In genomic region chr11:116022256-116022780, GRCm38 (mm10) we compare ENCODE assay signal across 8 mouse cellular contexts. TPM values are rescaled to one million over a fixed set of nuclear protein-coding genes. Genes with fewer than 3 reads are reported as not detected.
DNase-seq lines count a peak whose midpoint lies in the region; ATAC-seq and TF ChIP-seq lines count a peak whose summit lies in the region.

No protein-coding gene starts in this region.

- H3K9me3 ChIP-seq in heart, embryonic 10.5 days: no peaks in the 10 kb centered on the region
- no peaks in the 10 kb centered on the region for H3K9me3 ChIP-seq in CH12.LX (replicated peaks; ENCODE audit: low read length)
- H3K9me3 ChIP-seq in forebrain, embryonic 16.5 days (ENCODE audit: control insufficient read depth, low read length): no peaks in the 10 kb centered on the region
- no peaks in the 10 kb centered on the region for H3K9me3 ChIP-seq in liver, embryonic 16.5 days (replicated peaks; ENCODE audit: control insufficient read depth, low read length)

- H3K4me3 ChIP-seq in heart, embryonic 10.5 days: peak overlapping the region; percentile 39
- H3K4me3 ChIP-seq in CH12.LX (replicated peaks in 1 of 3; ENCODE audit: low read depth in 2 of 3, low read length in 2 of 3, poor library complexity in 1 of 3): peak overlapping the region; percentile 5 to 40 (median 25)
- H3K4me3 ChIP-seq in forebrain, embryonic 16.5 days (replicated peaks; ENCODE audit: low read length): peak overlapping the region; percentile 43
- H3K4me3 ChIP-seq in liver, embryonic 16.5 days (ENCODE audit: low read depth, low read length): peak overlapping the region; percentile 57

- H3K79me2 ChIP-seq in CH12.LX (replicated peaks; ENCODE audit: control insufficient read depth, extremely low read depth, insufficient read depth, poor library complexity, severe bottlenecking): peaks cover 11% of the 10 kb centered on the region

- TF ChIP-seq RAD21 in CH12.LX (IDR thresholded peaks at IDR 0.05; ENCODE audit: low read depth, low read length): no peak

- in situ Hi-C loops in CH12.LX (cut with MboI; ENCODE audit: low pct_ligation_motif_present, low pct_unique_long_range_greater_than_20kb, low sequenced_read_pairs): loop anchor here (25.0 kb wide), 1 partner anchor 410 kb away; the partner anchor contains the start of genes Gga3, Mif4gd and Mrps7

- TF ChIP-seq POLR2A in CH12.LX (IDR thresholded peaks at IDR 0.05; ENCODE audit: low read depth, low read length): no peak; the same call in 1 of the 2 replicates

- peak overlapping the region; percentile 38; the same call in 1 of the 2 replicates for H3K9ac ChIP-seq in CH12.LX (ENCODE audit: insufficient read depth, low read depth)
- H3K9ac ChIP-seq in forebrain, embryonic 16.5 days (replicated peaks; ENCODE audit: low read depth, low read length): 0 out of 2 replicates have a peak overlapping the region, but pooled peaks have one; percentile 39
- peak overlapping the region; percentile 54 for H3K9ac ChIP-seq in liver, embryonic 16.5 days (ENCODE audit: low read depth, low read length)

- no peaks in the 10 kb centered on the region for H3K27me3 ChIP-seq in heart, embryonic 10.5 days (ENCODE audit: insufficient read depth, poor library complexity, severe bottlenecking)
- H3K27me3 ChIP-seq in CH12.LX (replicated peaks): peaks cover 10% of the 10 kb centered on the region
- H3K27me3 ChIP-seq in forebrain, embryonic 16.5 days (replicated peaks; ENCODE audit: control insufficient read depth, insufficient read depth, low read length): no peaks in the 10 kb centered on the region
- H3K27me3 ChIP-seq in liver, embryonic 16.5 days (ENCODE audit: control insufficient read depth, insufficient read depth, low read depth, low read length): no peaks in the 10 kb centered on the region

- H3K4me1 ChIP-seq in heart, embryonic 10.5 days: no peaks in the 10 kb centered on the region
- H3K4me1 ChIP-seq in CH12.LX (ENCODE audit: control insufficient read depth in 1 of 2, insufficient read depth in 2 of 2): peaks cover 0 to 22% of the 10 kb centered on the region in 2 experiments; a peak in 2 of 4 replicates
- H3K4me1 ChIP-seq in forebrain, embryonic 16.5 days (replicated peaks; ENCODE audit: control insufficient read depth, insufficient read depth, low read length): peaks cover 12% of the 10 kb centered on the region
- peaks cover 13% of the 10 kb centered on the region for H3K4me1 ChIP-seq in liver, embryonic 16.5 days (ENCODE audit: control insufficient read depth, low read depth, low read length)

- ATAC-seq in forebrain, embryonic 16.5 days: no peak
- no peak for ATAC-seq in liver, embryonic 16.5 days (ENCODE audit: low read depth)
- ATAC-seq in megakaryocyte progenitor cell, adult 5-6 weeks (replicated peaks; ENCODE audit: poor library complexity): no peak

- H3K27ac ChIP-seq in heart, embryonic 10.5 days: no peak overlapping the region
- no peak overlapping the region for H3K27ac ChIP-seq in CH12.LX (ENCODE audit: insufficient read depth, low read depth)
- no peak overlapping the region for H3K27ac ChIP-seq in forebrain, embryonic 16.5 days (ENCODE audit: low read length)
- no peak overlapping the region for H3K27ac ChIP-seq in liver, embryonic 16.5 days (ENCODE audit: low read length)

- no peak for TF ChIP-seq CTCF in CH12.LX (conservative IDR thresholded peaks at IDR 0.05 in 1 of 2, IDR thresholded peaks at IDR 0.05 in 1 of 2; ENCODE audit: low read depth in 2 of 2, low read length in 2 of 2)

- no peak overlapping the region; the same call in 1 of the 2 replicates for H3K4me2 ChIP-seq in CH12.LX (ENCODE audit: insufficient read depth, low read depth, poor library complexity, severe bottlenecking)
- peak overlapping the region; percentile 83 for H3K4me2 ChIP-seq in forebrain, embryonic 16.5 days (ENCODE audit: low read length)
- H3K4me2 ChIP-seq in liver, embryonic 16.5 days (ENCODE audit: low read depth, low read length): peak overlapping the region; percentile 66

- H3K36me3 ChIP-seq in heart, embryonic 10.5 days: peaks cover 24% of the 10 kb centered on the region
- peaks cover 17 to 23% of the 10 kb centered on the region in 2 experiments for H3K36me3 ChIP-seq in CH12.LX (replicated peaks in 1 of 2; ENCODE audit: control insufficient read depth in 1 of 2, insufficient read depth in 1 of 2, low read length in 1 of 2)
- peaks cover 12% of the 10 kb centered on the region for H3K36me3 ChIP-seq in forebrain, embryonic 16.5 days (ENCODE audit: control insufficient read depth, insufficient read depth)
- peaks cover 13% of the 10 kb centered on the region for H3K36me3 ChIP-seq in liver, embryonic 16.5 days (ENCODE audit: control insufficient read depth, insufficient read depth)

- no peak for DNase-seq in heart, embryonic 10.5 days (ENCODE audit: low spot score)
- no peak for DNase-seq in heart, postnatal 14 days
- no peak for DNase-seq in CH12.LX (ENCODE audit: extremely low read depth)
- no peak for DNase-seq in thymus, postnatal 36 days
- no peak for DNase-seq in T-cell, adult 2 months (ENCODE audit: low spot score)

- intact Hi-C loops in heart, postnatal 14 days (cut with DNase I): no loop called here

- TF ChIP-seq EP300 in CH12.LX (IDR thresholded peaks at IDR 0.05; ENCODE audit: low read length): no peak

- dilution Hi-C loops in CH12.LX (cut with MboI; ENCODE audit: extremely low pct_ligation_motif_present, extremely low pct_unique_long_range_greater_than_20kb, low sequenced_read_pairs): no loop called here

- WGBS in heart, embryonic 10.5 days: 83% methylated on average over 4 of the region's 4 CpGs
- 50% methylated on average over 4 of the region's 4 CpGs for WGBS in forebrain, embryonic 16.5 days
- WGBS in liver, embryonic 16.5 days (ENCODE audit: insufficient replicate concordance): 76% methylated on average over 4 of the region's 4 CpGs

TF ChIP-seq in CH12.LX, 34 proteins besides CTCF, POLR2A, EP300 and RAD21 (continues in another document):
- TF ChIP-seq ZKSCAN1 (IDR thresholded peaks at IDR 0.05; ENCODE audit: borderline replicate concordance, low read depth, low read length) (no peak), NELFE (IDR thresholded peaks at IDR 0.05; ENCODE audit: low read depth, low read length) (no peak), MYC (IDR thresholded peaks at IDR 0.05; ENCODE audit: low read depth, low read length) (no peak)

RNA-seq across cellular contexts. Expression of gene H3f3b, which starts 5.4 kb away (rescaled TPM):
- polyA plus RNA-seq in heart, embryonic 10.5 days (2016; fragmentation: Nextera tagmentation; extraction: Ambion mirVana): 684 and 1,078 TPM in 2 replicates
- 100 to 1,000 TPM; 184 to 193 TPM for total RNA-seq in heart, postnatal 14 days (2021)
- total RNA-seq in CH12.LX (2012; rRNA removed) (340 and 455 TPM in 2 replicates), CH12.LX (2014; rRNA removed) (567 and 573 TPM in 2 replicates)
- 862 and 889 TPM in 2 replicates for polyA plus RNA-seq in CH12.LX (2012; ENCODE audit: insufficient read length, low read depth)
- 2,318 and 2,532 TPM in 2 replicates for polyA plus RNA-seq in forebrain, embryonic 16.5 days (2015; fragmentation: Nextera tagmentation; extraction: Ambion mirVana)
- 527 and 601 TPM in 2 replicates for polyA plus RNA-seq in liver, embryonic 16.5 days (2015; fragmentation: Nextera tagmentation; extraction: Ambion mirVana)
- 714 and 817 TPM in 2 replicates for total RNA-seq in megakaryocyte progenitor cell, adult 5-6 weeks (2015)
- total RNA-seq in megakaryocyte progenitor cell, adult 5-6 weeks (2017): 751 and 801 TPM in 2 replicates

RNA-seq across cellular contexts. Expression of gene Unk, which starts 7.8 kb away (rescaled TPM):
- polyA plus RNA-seq in heart, embryonic 10.5 days (2016; fragmentation: Nextera tagmentation; extraction: Ambion mirVana): 33.3 and 37.1 TPM in 2 replicates
- total RNA-seq in heart, postnatal 14 days (2021): 10 to 100 TPM; 12.2 to 12.9 TPM
- total RNA-seq in CH12.LX (2012; rRNA removed) (22.2 and 24.7 TPM in 2 replicates), CH12.LX (2014; rRNA removed) (18.5 and 20.9 TPM in 2 replicates)
- 30.5 and 35.0 TPM in 2 replicates for polyA plus RNA-seq in CH12.LX (2012; ENCODE audit: insufficient read length, low read depth)
- polyA plus RNA-seq in forebrain, embryonic 16.5 days (2015; fragmentation: Nextera tagmentation; extraction: Ambion mirVana): 37.6 and 42.1 TPM in 2 replicates
- 8.8 and 10.8 TPM in 2 replicates for polyA plus RNA-seq in liver, embryonic 16.5 days (2015; fragmentation: Nextera tagmentation; extraction: Ambion mirVana)
- 13.7 and 15.3 TPM in 2 replicates for total RNA-seq in megakaryocyte progenitor cell, adult 5-6 weeks (2015)
- total RNA-seq in megakaryocyte progenitor cell, adult 5-6 weeks (2017): 14.2 and 18.7 TPM in 2 replicates

RNA-seq across cellular contexts. Expression of gene Galk1, which starts 9.8 kb away (rescaled TPM):
- polyA plus RNA-seq in heart, embryonic 10.5 days (2016; fragmentation: Nextera tagmentation; extraction: Ambion mirVana): 202 and 273 TPM in 2 replicates
- 10 to 100 TPM; 18.6 to 19.3 TPM for total RNA-seq in heart, postnatal 14 days (2021)
- total RNA-seq in CH12.LX (2012; rRNA removed): 340 and 413 TPM in 2 replicates
- total RNA-seq in CH12.LX (2014; rRNA removed): 228 and 263 TPM in 2 replicates
- polyA plus RNA-seq in CH12.LX (2012; ENCODE audit: insufficient read length, low read depth): 293 and 300 TPM in 2 replicates
- polyA plus RNA-seq in forebrain, embryonic 16.5 days (2015; fragmentation: Nextera tagmentation; extraction: Ambion mirVana): 61.3 and 64.2 TPM in 2 replicates
- 180 and 192 TPM in 2 replicates for polyA plus RNA-seq in liver, embryonic 16.5 days (2015; fragmentation: Nextera tagmentation; extraction: Ambion mirVana)
- total RNA-seq in megakaryocyte progenitor cell, adult 5-6 weeks (2015): 29.4 and 29.8 TPM in 2 replicates
- 46.5 and 52.7 TPM in 2 replicates for total RNA-seq in megakaryocyte progenitor cell, adult 5-6 weeks (2017)

RNA-seq across cellular contexts. Expression of gene Itgb4, which starts 47.8 kb away (rescaled TPM):
- 0.67 and 1.1 TPM in 2 replicates for polyA plus RNA-seq in heart, embryonic 10.5 days (2016; fragmentation: Nextera tagmentation; extraction: Ambion mirVana)
- 1 to 10 TPM; 4.3 to 4.5 TPM for total RNA-seq in heart, postnatal 14 days (2021)
- total RNA-seq in CH12.LX (2012; rRNA removed): 3.4 and 6.3 TPM in 2 replicates
- 0.09 and 0.42 TPM in 2 replicates for total RNA-seq in CH12.LX (2014; rRNA removed)
- 0.59 and 0.91 TPM in 2 replicates for polyA plus RNA-seq in CH12.LX (2012; ENCODE audit: insufficient read length, low read depth)
- polyA plus RNA-seq in forebrain, embryonic 16.5 days (2015; fragmentation: Nextera tagmentation; extraction: Ambion mirVana): 0.67 and 0.80 TPM in 2 replicates
- 0.14 and 0.40 TPM in 2 replicates for polyA plus RNA-seq in liver, embryonic 16.5 days (2015; fragmentation: Nextera tagmentation; extraction: Ambion mirVana)
- total RNA-seq in megakaryocyte progenitor cell, adult 5-6 weeks (2015): 0.05 and 0.15 TPM in 2 replicates
- 0.17 TPM in 1 of 2 replicates, not detected in the other for total RNA-seq in megakaryocyte progenitor cell, adult 5-6 weeks (2017)

RNA-seq across cellular contexts. Expression of gene Unc13d, which starts 55.4 kb away (rescaled TPM):
- polyA plus RNA-seq in heart, embryonic 10.5 days (2016; fragmentation: Nextera tagmentation; extraction: Ambion mirVana): 6.1 and 7.2 TPM in 2 replicates
- 1 to 10 TPM in 1 of 2 experiments, under 1 TPM in 1; 0.81 to 1.7 TPM for total RNA-seq in heart, postnatal 14 days (2021)
- total RNA-seq in CH12.LX (2012; rRNA removed) (12.2 and 14.0 TPM in 2 replicates), CH12.LX (2014; rRNA removed) (8.9 and 9.6 TPM in 2 replicates)
- 15.7 and 16.8 TPM in 2 replicates for polyA plus RNA-seq in CH12.LX (2012; ENCODE audit: insufficient read length, low read depth)
- polyA plus RNA-seq in forebrain, embryonic 16.5 days (2015; fragmentation: Nextera tagmentation; extraction: Ambion mirVana): 0.60 and 0.62 TPM in 2 replicates
- 17.8 and 20.4 TPM in 2 replicates for polyA plus RNA-seq in liver, embryonic 16.5 days (2015; fragmentation: Nextera tagmentation; extraction: Ambion mirVana)
- 13.6 and 15.8 TPM in 2 replicates for total RNA-seq in megakaryocyte progenitor cell, adult 5-6 weeks (2015)
- 15.5 and 26.1 TPM in 2 replicates for total RNA-seq in megakaryocyte progenitor cell, adult 5-6 weeks (2017)
